Mouse (Mus musculus): ENCODE results near the gene Caln1. TPM values are rescaled to one million over a fixed set of nuclear protein-coding genes. Genes with fewer than 3 reads are reported as not detected.

Gene Caln1
- polyA plus RNA-seq, 2 experiments, result not detected

DNA sequence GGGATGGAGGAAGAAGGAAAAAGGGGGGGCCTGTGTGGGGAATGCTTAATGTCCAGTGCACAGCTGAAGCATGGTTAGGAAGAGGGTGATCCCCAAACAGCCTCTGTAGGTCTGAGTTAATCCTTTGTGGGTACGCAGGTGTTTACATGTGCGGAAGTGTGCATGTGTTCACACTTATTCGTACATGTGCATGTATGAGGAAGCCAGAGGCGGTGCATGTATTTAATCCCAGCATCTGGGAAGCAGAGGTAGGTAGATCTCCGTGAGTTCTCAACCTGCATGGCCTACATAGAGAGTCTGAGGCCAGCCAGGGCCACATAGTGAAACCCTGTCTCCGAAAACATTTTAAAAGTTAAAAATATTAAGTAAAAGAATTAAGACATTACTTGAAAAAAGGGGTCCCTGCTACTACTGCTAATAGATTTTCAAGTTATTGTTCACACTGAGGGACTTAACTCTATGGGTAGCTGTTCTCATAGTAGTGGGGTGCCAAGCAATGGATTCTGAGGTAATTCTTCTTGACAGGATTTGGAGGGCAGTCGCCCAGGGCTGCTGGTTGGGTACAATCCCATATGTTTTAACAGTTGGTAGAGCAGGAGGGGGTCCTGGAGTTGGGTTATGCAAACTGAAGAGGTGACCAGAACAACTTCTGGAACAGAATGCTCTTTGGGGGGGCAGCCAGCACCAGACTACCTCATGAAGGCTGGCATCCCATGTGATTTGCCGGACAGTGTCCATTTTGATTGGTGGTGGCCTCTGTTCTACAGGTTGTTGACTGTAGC, 31.1 kb downstream of the Caln1 start:
- TF ChIP-seq EP300 (IDR thresholded peaks at IDR 0.05; ENCODE audit: low read depth) (no peak), CTCF (IDR thresholded peaks at IDR 0.05; ENCODE audit: low read depth) (no peak)
- ATAC-seq (ENCODE audit: insufficient read depth) (no peak), DNase-seq (ENCODE audit: low read depth in 3 of 3, low spot score in 3 of 3) (no peak)
- 62% methylated on average over 8 of the region's 8 CpGs for WGBS (ENCODE audit: insufficient replicate concordance)
- H3K9me3 ChIP-seq (ENCODE audit: control insufficient read depth, low read length), result no peaks in the 10 kb centered on the region
- no peak overlapping the region for H3K4me2 ChIP-seq (ENCODE audit: low read depth)
- no peaks in the 10 kb centered on the region for H3K36me3 ChIP-seq (replicated peaks; ENCODE audit: control insufficient read depth, insufficient read depth, low read depth)
- no peak overlapping the region for H3K27ac ChIP-seq
- no peaks in the 10 kb centered on the region for H3K4me1 ChIP-seq (replicated peaks; ENCODE audit: control insufficient read depth in 2 of 2, insufficient read depth in 2 of 2, low read length in 1 of 2)
- no peak overlapping the region for H3K4me3 ChIP-seq (ENCODE audit: insufficient read depth in 1 of 2, low read depth in 2 of 2, low read length in 2 of 2)
- no peaks in the 10 kb centered on the region for H3K27me3 ChIP-seq (ENCODE audit: control insufficient read depth, insufficient read depth, low read length)
- H3K9ac ChIP-seq (replicated peaks), result no peak overlapping the region

- Histone ChIP-seq H3K36me3 (replicated peaks; ENCODE audit: control insufficient read depth, insufficient read depth, low read depth) (no peaks in the 10 kb centered on the region), H3K4me1 (replicated peaks; ENCODE audit: control insufficient read depth in 2 of 2, insufficient read depth in 2 of 2, low read length in 1 of 2) (no peaks in the 10 kb centered on the region), H3K9me3 (ENCODE audit: control insufficient read depth, low read length) (no peaks in the 10 kb centered on the region), H3K4me3 (ENCODE audit: insufficient read depth in 1 of 2, low read depth in 2 of 2, low read length in 2 of 2) (no peak overlapping the region), H3K27me3 (ENCODE audit: control insufficient read depth, insufficient read depth, low read length) (no peaks in the 10 kb centered on the region), H3K4me2 (ENCODE audit: low read depth) (no peak overlapping the region), H3K9ac (replicated peaks) (no peak overlapping the region), H3K27ac (no peak overlapping the region)
- no peak for DNase-seq (ENCODE audit: low read depth in 3 of 3, low spot score in 3 of 3)
- 52% methylated on average over 1 of the region's 1 CpGs for WGBS (ENCODE audit: insufficient replicate concordance)
- TF ChIP-seq EP300 (IDR thresholded peaks at IDR 0.05; ENCODE audit: low read depth) (no peak), CTCF (IDR thresholded peaks at IDR 0.05; ENCODE audit: low read depth) (peak; percentile 88)
- ATAC-seq (ENCODE audit: insufficient read depth), result no peak
These were observed 35.9 kb downstream of the Caln1 start for GRCm38 (mm10) chr5:130405201-130405600.

DNA sequence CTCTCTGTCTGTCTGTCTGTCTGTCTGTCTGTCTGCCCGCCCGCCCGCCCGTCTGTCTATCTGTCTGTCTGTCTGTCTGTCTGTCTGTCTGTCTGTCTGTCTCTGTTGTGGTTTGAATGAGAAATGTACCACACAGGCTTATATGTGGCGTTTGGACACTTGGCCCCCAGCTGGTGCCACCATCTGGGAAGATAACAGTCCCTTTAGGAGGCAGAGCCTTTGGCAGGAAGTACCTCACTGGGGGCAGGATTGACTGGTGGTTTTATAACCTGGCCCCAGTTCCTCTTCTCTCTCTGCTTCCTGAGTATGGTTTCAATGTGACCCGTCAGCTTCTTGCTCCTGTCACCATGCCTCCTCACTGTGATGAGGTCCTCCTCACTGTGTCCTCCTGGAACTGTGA, 40.5 kb downstream of the Caln1 start:
- H3K27ac ChIP-seq, result no peak overlapping the region
- no peaks in the 10 kb centered on the region for H3K4me1 ChIP-seq (replicated peaks; ENCODE audit: control insufficient read depth in 2 of 2, insufficient read depth in 2 of 2, low read length in 1 of 2)
- DNase-seq (ENCODE audit: low read depth in 3 of 3, low spot score in 3 of 3) (no peak), ATAC-seq (ENCODE audit: insufficient read depth) (no peak)
- no peak overlapping the region for H3K9ac ChIP-seq (replicated peaks)
- no peaks in the 10 kb centered on the region for H3K27me3 ChIP-seq (ENCODE audit: control insufficient read depth, insufficient read depth, low read length)
- H3K36me3 ChIP-seq (replicated peaks; ENCODE audit: control insufficient read depth, insufficient read depth, low read depth), result no peaks in the 10 kb centered on the region
- no peak overlapping the region for H3K4me2 ChIP-seq (ENCODE audit: low read depth)
- no peaks in the 10 kb centered on the region for H3K9me3 ChIP-seq (ENCODE audit: control insufficient read depth, low read length)
- TF ChIP-seq CTCF (IDR thresholded peaks at IDR 0.05; ENCODE audit: low read depth) (no peak), EP300 (IDR thresholded peaks at IDR 0.05; ENCODE audit: low read depth) (no peak)
- 74% methylated on average over 6 of the region's 6 CpGs for WGBS (ENCODE audit: insufficient replicate concordance)
- no peak overlapping the region for H3K4me3 ChIP-seq (ENCODE audit: insufficient read depth in 1 of 2, low read depth in 2 of 2, low read length in 2 of 2)

- 82% methylated on average over 17 of the region's 17 CpGs for WGBS (ENCODE audit: insufficient replicate concordance)
These were observed 42.3 kb downstream of the Caln1 start for GRCm38 (mm10) chr5:130411516-130411915.

DNA sequence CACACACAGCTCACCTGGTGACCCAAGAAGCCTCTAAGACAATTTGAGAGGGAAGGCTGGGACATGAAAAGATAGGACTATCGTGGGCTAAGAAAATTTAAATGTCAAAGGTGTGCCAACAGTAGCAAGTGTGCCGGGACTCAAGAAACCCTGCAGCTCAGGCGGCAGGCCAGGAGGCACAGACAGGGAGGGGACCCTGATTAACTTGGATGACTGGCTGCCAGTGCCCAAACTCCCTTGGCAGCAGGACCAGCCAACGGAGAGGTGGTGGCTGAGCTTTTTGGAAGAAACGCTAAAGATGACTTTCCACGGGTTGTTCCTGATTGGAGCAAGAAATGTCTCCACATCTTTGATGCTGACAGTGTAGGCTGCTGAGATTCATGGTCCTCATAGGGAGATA, 78.2 kb downstream of the Caln1 start:
- Histone ChIP-seq H3K9ac (replicated peaks) (no peak overlapping the region), H3K27ac (no peak overlapping the region), H3K36me3 (replicated peaks; ENCODE audit: control insufficient read depth, insufficient read depth, low read depth) (no peaks in the 10 kb centered on the region), H3K4me2 (ENCODE audit: low read depth) (no peak overlapping the region), H3K4me3 (ENCODE audit: insufficient read depth in 1 of 2, low read depth in 2 of 2, low read length in 2 of 2) (no peak overlapping the region), H3K4me1 (replicated peaks; ENCODE audit: control insufficient read depth in 2 of 2, insufficient read depth in 2 of 2, low read length in 1 of 2) (no peaks in the 10 kb centered on the region), H3K27me3 (ENCODE audit: control insufficient read depth, insufficient read depth, low read length) (peaks cover 17% of the 10 kb centered on the region), H3K9me3 (ENCODE audit: control insufficient read depth, low read length) (no peaks in the 10 kb centered on the region)
- DNase-seq (ENCODE audit: low read depth in 3 of 3, low spot score in 3 of 3), result no peak
- no peak for ATAC-seq (ENCODE audit: insufficient read depth)
- 37% methylated on average over 6 of the region's 6 CpGs for WGBS (ENCODE audit: insufficient replicate concordance)
- TF ChIP-seq CTCF (IDR thresholded peaks at IDR 0.05; ENCODE audit: low read depth) (no peak), EP300 (IDR thresholded peaks at IDR 0.05; ENCODE audit: low read depth) (no peak)

More at GRCm38 (mm10) chr5:130411516-130411915, 42.3 kb downstream of the Caln1 start:
- Histone ChIP-seq H3K27ac (no peak overlapping the region), H3K27me3 (ENCODE audit: control insufficient read depth, insufficient read depth, low read length) (no peaks in the 10 kb centered on the region), H3K9ac (replicated peaks) (no peak overlapping the region), H3K4me2 (ENCODE audit: low read depth) (no peak overlapping the region), H3K9me3 (ENCODE audit: control insufficient read depth, low read length) (no peaks in the 10 kb centered on the region), H3K4me1 (replicated peaks; ENCODE audit: control insufficient read depth in 2 of 2, insufficient read depth in 2 of 2, low read length in 1 of 2) (no peaks in the 10 kb centered on the region), H3K4me3 (ENCODE audit: insufficient read depth in 1 of 2, low read depth in 2 of 2, low read length in 2 of 2) (no peak overlapping the region), H3K36me3 (replicated peaks; ENCODE audit: control insufficient read depth, insufficient read depth, low read depth) (no peaks in the 10 kb centered on the region)
- TF ChIP-seq EP300 (IDR thresholded peaks at IDR 0.05; ENCODE audit: low read depth), result no peak
- TF ChIP-seq CTCF (IDR thresholded peaks at IDR 0.05; ENCODE audit: low read depth), result no peak
- ATAC-seq (ENCODE audit: insufficient read depth) (no peak), DNase-seq (ENCODE audit: low read depth in 3 of 3, low spot score in 3 of 3) (no peak)

Data from liver, embryonic 14.5 days (tissue).